Mouse (Mus musculus) olfactory bulb, adult 2 months (tissue): ENCODE data around the gene Mettl27.

ENCODE experiments used
- CTCF ChIP-seq: fragments of 200-500 bp; IDR thresholded peaks from 2 replicates; pipeline ENCODE4 v1.5.1; 2012; ENCODE audit warnings: low read depth, mild to moderate bottlenecking, low read length, moderate library complexity; ENCODE audit not compliant: insufficient read depth
- POLR2A ChIP-seq: fragments of 200-500 bp; IDR thresholded peaks from 2 replicates; pipeline ENCODE4 v1.6.1; 2012; ENCODE audit warnings: mild to moderate bottlenecking, low read depth, low read length, moderate library complexity; ENCODE audit not compliant: insufficient read depth

- TF ChIP-seq CTCF (no peak), POLR2A (no peak)
These were observed 31.0 kb upstream of the Mettl27 start for GRCm38 (mm10) chr5:134901012-134901643.
